Mouse (Mus musculus): ENCODE data around the gene Vat1.

DNA sequence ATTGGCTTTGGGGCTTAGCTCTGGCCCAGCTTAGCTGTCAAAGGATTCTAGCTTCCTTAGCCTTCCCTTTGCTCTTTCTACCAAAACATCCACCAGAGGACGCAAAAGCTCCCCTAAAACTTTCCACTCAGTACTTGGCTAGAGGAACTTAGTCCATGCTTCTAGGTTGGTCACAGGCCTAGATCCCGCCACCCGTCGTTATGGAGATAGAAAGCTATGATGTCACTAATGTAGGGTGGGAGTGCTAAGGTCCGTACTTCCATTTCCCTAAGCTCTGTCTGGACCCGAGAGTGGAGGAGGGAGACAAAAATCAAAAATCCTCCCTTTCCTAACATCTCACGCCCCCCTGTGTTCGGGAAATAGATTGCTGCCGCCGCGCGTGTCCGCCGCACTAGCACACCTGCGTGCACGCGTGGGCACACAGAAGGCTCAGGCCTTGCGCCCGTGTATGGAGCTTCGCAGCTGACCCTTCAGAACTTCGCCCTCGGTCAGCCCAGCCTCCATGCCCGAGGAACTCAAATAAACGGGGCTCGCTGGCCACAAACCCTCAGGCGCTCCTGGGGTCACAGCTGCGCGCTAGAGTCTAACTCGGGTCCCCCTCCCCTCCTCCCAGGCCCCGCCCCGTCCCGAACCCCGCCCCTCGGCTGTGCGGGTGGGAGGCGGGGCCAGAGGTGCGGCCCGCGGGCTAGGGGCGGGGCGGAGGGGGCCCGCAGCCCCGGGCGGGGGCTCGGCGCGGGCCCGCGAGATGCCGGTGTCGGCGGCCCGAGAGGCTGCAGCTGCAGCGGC, 1.6 kb upstream of the Vat1 start:
- TF ChIP-seq CTCF (IDR thresholded peaks at IDR 0.05; ENCODE audit: extremely low read depth, insufficient read depth, insufficient read length, insufficient replicate concordance) (no peak), POLR2A (IDR thresholded peaks at IDR 0.05; ENCODE audit: low read depth, low read length) (no peak)
